Mouse (Mus musculus) G1E (cell line): ENCODE measurements at regions not wholly inside any gene's neighbourhood (a gene's known extent, or its start where the extent isn't known, plus 50 kb on each side); places are given as distances from the start of the nearest gene placed in this dataset.

ENCODE experiments used
- ATAC-seq: 2 replicates; pipeline ENCODE4 v1.8.0; 2016; ENCODE audit warnings: mild to moderate bottlenecking; ENCODE audit not compliant: insufficient number of reproducible peaks, poor library complexity, low FRiP score, severe bottlenecking; ENCODE audit errors: extremely low read depth
- DNase-seq: peaks from one replicate; pipeline ENCODE4 v3.0.0; 2012; ENCODE audit warnings: low spot score
- H3K27me3 ChIP-seq: 2 replicates; pipeline ENCODE4 v1.6.1; 2012; ENCODE audit warnings: mild to moderate bottlenecking, low read length, inconsistent platforms; ENCODE audit not compliant: insufficient read depth
- H3K36me3 ChIP-seq: replicated peaks from 2 replicates; pipeline ENCODE3; 2012; ENCODE audit warnings: mild to moderate bottlenecking, inconsistent platforms
- H3K4me1 ChIP-seq: 2 replicates; pipeline ENCODE4 v1.6.1; 2012; ENCODE audit warnings: low read depth, low read length, inconsistent platforms, mixed read lengths; ENCODE audit not compliant: insufficient read depth
- H3K4me3 ChIP-seq: 2 replicates; pipeline ENCODE4 v1.5.1; 2012; ENCODE audit warnings: low read depth, mild to moderate bottlenecking, inconsistent platforms, low read length, moderate library complexity, mixed read lengths
- H3K9me3 ChIP-seq: replicated peaks from 2 replicates; pipeline ENCODE4 v1.6.1; 2012; ENCODE audit warnings: inconsistent platforms
- CTCF ChIP-seq: IDR thresholded peaks from 2 replicates; pipeline ENCODE4 v1.5.1; 2012; ENCODE audit warnings: low read depth, low read length, inconsistent platforms, mixed read lengths
- GATA1 ChIP-seq: IDR thresholded peaks from 2 replicates; pipeline ENCODE4 v1.6.1; 2012; ENCODE audit warnings: borderline replicate concordance, low read length, inconsistent platforms, mixed read lengths
- GATA2 ChIP-seq: IDR thresholded peaks from 2 replicates; pipeline ENCODE4 v1.6.1; 2012; ENCODE audit warnings: low read depth, low read length, inconsistent platforms, borderline replicate concordance
- POLR2AphosphoS5 ChIP-seq: IDR thresholded peaks from 2 replicates; pipeline ENCODE4 v1.6.1; 2012; ENCODE audit warnings: low read depth, low read length, inconsistent platforms; ENCODE audit not compliant: insufficient replicate concordance
- TAL1 ChIP-seq: conservative IDR thresholded peaks from 2 replicates; pipeline ENCODE4 v1.6.1; 2012; ENCODE audit warnings: low read depth, low read length, inconsistent platforms, mixed read lengths

GRCm38 (mm10) chr7:135861409-135861805 is 145.2 kb upstream of the Mki67 start:
- H3K9me3 ChIP-seq = peaks cover 79% of the 10 kb centered on the region
- DNase-seq (no peak), ATAC-seq (no peak)
- no peak for TF ChIP-seq POLR2AphosphoS5
- no peak for TF ChIP-seq GATA2
- no peak for TF ChIP-seq GATA1
- no peak for TF ChIP-seq CTCF
- TF ChIP-seq TAL1 = no peak
- H3K36me3 ChIP-seq = no peaks in the 10 kb centered on the region
- no peaks in the 10 kb centered on the region for H3K4me1 ChIP-seq
- no peak overlapping the region for H3K4me3 ChIP-seq
- no peaks in the 10 kb centered on the region for H3K27me3 ChIP-seq

DNA sequence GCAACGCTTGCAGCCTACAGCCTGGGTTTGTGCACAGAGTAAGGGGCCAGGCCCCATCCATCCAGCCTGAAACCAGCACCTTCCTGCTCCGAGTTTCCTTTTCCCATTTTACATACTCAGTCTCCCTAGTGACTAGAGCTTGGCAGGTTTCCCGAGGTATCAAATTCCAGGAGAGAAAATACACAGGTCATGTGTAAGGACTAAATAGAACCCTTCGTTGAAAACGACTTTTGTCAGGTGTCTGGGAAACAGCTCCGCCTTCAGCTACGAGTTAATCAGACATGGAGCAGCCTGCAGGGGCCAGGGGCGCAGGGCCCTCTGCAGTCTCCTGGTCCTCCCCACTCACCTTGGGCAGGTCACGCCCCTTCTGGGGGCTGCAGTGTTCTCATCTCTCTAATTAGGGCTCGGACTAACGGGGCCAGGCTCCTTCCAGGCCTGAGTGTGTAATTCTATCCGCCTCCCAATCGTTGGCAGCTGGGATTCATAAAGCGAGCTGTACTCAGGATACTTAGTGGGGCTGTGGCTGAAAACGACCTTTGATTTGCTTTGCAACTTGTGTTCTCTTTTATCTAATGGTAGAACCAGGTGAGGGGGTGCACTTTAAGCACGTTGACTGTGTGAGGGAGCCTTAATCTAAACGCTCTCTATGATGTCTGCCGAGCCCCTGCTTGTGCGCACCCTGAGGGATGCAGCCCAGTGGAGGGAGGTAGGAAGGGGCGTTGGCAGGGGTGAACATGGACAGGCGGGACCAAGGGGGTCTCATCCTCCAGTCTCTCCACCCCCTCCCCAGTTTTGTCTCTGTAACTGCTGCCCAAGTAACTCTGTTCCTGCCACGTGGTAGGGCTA is 147.6 kb upstream of the Mki67 start:
- Histone ChIP-seq H3K9me3 (peaks cover 89% of the 10 kb centered on the region), H3K4me3 (no peak overlapping the region), H3K4me1 (no peaks in the 10 kb centered on the region), H3K36me3 (no peaks in the 10 kb centered on the region), H3K27me3 (no peaks in the 10 kb centered on the region)
- TF ChIP-seq TAL1 (no peak), CTCF (no peak), POLR2AphosphoS5 (no peak), GATA1 (no peak), GATA2 (no peak)
- ATAC-seq (no peak), DNase-seq (no peak)

DNA sequence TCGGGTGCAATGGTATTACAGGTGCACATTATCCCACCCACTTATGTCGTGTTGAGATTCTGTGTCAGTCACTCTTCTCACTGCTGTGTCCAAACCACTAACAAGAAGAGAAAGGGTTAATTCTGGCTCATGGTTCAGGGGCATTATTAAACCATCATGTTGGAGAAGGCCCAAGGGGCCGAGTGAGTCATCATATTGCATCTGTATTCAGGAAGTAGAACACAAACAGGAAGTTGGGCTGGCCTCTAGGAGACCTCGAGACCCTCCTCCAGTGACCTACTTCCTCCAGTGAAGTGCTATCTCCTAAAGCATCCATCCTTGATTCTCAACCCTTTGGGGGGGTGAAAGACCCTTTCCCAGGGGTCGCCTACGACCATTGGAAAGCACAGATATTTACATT is 154.8 kb upstream of the Mki67 start:
- no peak for DNase-seq
- no peak for ATAC-seq
- Histone ChIP-seq H3K27me3 (no peaks in the 10 kb centered on the region), H3K9me3 (peaks cover 73% of the 10 kb centered on the region), H3K4me3 (no peak overlapping the region), H3K36me3 (no peaks in the 10 kb centered on the region), H3K4me1 (no peaks in the 10 kb centered on the region)
- no peak for TF ChIP-seq TAL1
- no peak for TF ChIP-seq CTCF
- TF ChIP-seq GATA2 = no peak
- TF ChIP-seq GATA1 = no peak
- TF ChIP-seq POLR2AphosphoS5 = no peak

GRCm38 (mm10) chr7:135877091-135877874 is 161.1 kb upstream of the Mki67 start:
- H3K27me3 ChIP-seq = no peaks in the 10 kb centered on the region
- ATAC-seq = no peak
- H3K36me3 ChIP-seq = no peaks in the 10 kb centered on the region
- H3K9me3 ChIP-seq = peaks cover 61% of the 10 kb centered on the region
- no peak for DNase-seq
- no peaks in the 10 kb centered on the region for H3K4me1 ChIP-seq
- H3K4me3 ChIP-seq = no peak overlapping the region
- TF ChIP-seq GATA1 (no peak), CTCF (no peak), GATA2 (no peak), TAL1 (no peak), POLR2AphosphoS5 (no peak)

DNA sequence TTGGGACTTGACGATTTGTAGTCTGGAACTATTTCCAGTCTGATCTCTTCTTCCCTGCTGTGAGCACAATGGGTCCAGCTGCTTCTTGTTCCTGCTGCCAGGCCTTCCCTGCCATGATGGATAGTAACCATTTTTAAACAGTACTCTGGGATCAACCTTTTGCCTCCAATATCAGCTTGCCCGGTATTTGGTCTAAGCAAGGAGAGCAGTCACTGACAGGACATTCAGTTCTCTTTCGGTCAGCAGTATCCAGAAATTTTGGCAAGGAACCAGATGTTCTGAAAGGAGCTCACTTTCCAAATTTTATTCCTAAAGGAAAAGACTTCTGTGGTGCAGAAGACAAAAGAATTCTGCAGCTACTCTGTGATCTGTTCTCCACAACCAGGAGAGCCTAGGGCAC is 162.6 kb upstream of the Mki67 start:
- peaks cover 65% of the 10 kb centered on the region for H3K9me3 ChIP-seq
- no peak for TF ChIP-seq CTCF
- TF ChIP-seq POLR2AphosphoS5 = no peak
- TF ChIP-seq GATA2 = no peak
- no peak for TF ChIP-seq GATA1
- no peak for TF ChIP-seq TAL1
- no peaks in the 10 kb centered on the region for H3K36me3 ChIP-seq
- H3K27me3 ChIP-seq = no peaks in the 10 kb centered on the region
- no peak for ATAC-seq
- no peaks in the 10 kb centered on the region for H3K4me1 ChIP-seq
- no peak overlapping the region for H3K4me3 ChIP-seq
- DNase-seq = no peak

- Histone ChIP-seq H3K9me3 (peaks cover 62% of the 10 kb centered on the region), H3K4me3 (no peak overlapping the region), H3K36me3 (no peaks in the 10 kb centered on the region), H3K4me1 (no peaks in the 10 kb centered on the region), H3K27me3 (no peaks in the 10 kb centered on the region)
- ATAC-seq (no peak), DNase-seq (no peak)
- TF ChIP-seq GATA2 = no peak
- TF ChIP-seq POLR2AphosphoS5 = no peak
- no peak for TF ChIP-seq CTCF
- TF ChIP-seq TAL1 = no peak
- no peak for TF ChIP-seq GATA1
Observed at GRCm38 (mm10) chr7:135880446-135880845, 164.3 kb upstream of the Mki67 start.
